Mouse (Mus musculus) limb, embryonic 14.5 days (tissue): ENCODE results near the gene Irf2. TPM values are rescaled to one million over a fixed set of nuclear protein-coding genes. Genes with fewer than 3 reads are reported as not detected.

Experiments
- ATAC-seq: fragments of 200-750 bp; cut with Nextera tagmentation; 2 replicates; pipeline ENCODE4 v1.8.0; 2017; ENCODE audit warnings: low read depth, moderate number of reproducible peaks, moderate TSS enrichment; ENCODE audit not compliant: low FRiP score
- DNase-seq: peaks from one replicate; pipeline ENCODE4 v3.0.0-alpha.2; 2015; ENCODE audit warnings: low spot score
- H3K27ac ChIP-seq: fragments of 300-500 bp; sonication (generic); replicated peaks from 2 replicates; pipeline ENCODE4 v1.5.1; 2014; ENCODE audit warnings: low read depth, mild to moderate bottlenecking, low read length, moderate library complexity, mixed read lengths
- H3K27me3 ChIP-seq: fragments of 300-500 bp; sonication (generic); 2 replicates; pipeline ENCODE4 v1.6.1; 2014; ENCODE audit warnings: low read length, mixed read lengths; ENCODE audit not compliant: control insufficient read depth, insufficient read depth
- H3K36me3 ChIP-seq: fragments of 300-500 bp; sonication (generic); 2 replicates; pipeline ENCODE4 v1.6.1; 2014; ENCODE audit warnings: mild to moderate bottlenecking, low read length, moderate library complexity, mixed read lengths; ENCODE audit not compliant: control insufficient read depth, insufficient read depth
- H3K4me1 ChIP-seq: fragments of 300-500 bp; sonication (generic); 2 replicates; pipeline ENCODE4 v1.6.1; 2014; ENCODE audit warnings: antibody characterized with exemption, low read length, mixed read lengths; ENCODE audit not compliant: control insufficient read depth, insufficient read depth
- H3K4me2 ChIP-seq: fragments of 300-500 bp; sonication (generic); replicated peaks from 2 replicates; pipeline ENCODE4 v1.6.1; 2014; ENCODE audit warnings: low read depth, mild to moderate bottlenecking, low read length, moderate library complexity; ENCODE audit not compliant: severe bottlenecking
- H3K4me3 ChIP-seq: fragments of 300-500 bp; sonication (generic); replicated peaks from 2 replicates; pipeline ENCODE4 v1.5.1; 2014; ENCODE audit warnings: low read length
- H3K9ac ChIP-seq: fragments of 300-500 bp; sonication (generic); 2 replicates; pipeline ENCODE4 v1.6.1; 2014; ENCODE audit warnings: mild to moderate bottlenecking, low read depth, low read length, moderate library complexity; ENCODE audit not compliant: severe bottlenecking
- H3K9me3 ChIP-seq: fragments of 300-500 bp; sonication (generic); 2 replicates; pipeline ENCODE4 v1.6.1; 2016; ENCODE audit warnings: low read length; ENCODE audit not compliant: control insufficient read depth
- POLR2A ChIP-seq: fragments of 200-500 bp; IDR thresholded peaks from 2 replicates; pipeline ENCODE4 v1.8.0; 2012; ENCODE audit warnings: inconsistent platforms, mild to moderate bottlenecking, moderate library complexity, borderline replicate concordance; ENCODE audit not compliant: insufficient read depth, insufficient read length; ENCODE audit errors: extremely low read depth
- WGBS: fragments of 180-500 bp; shearing (Covaris S2); extraction: QIAGEN DNeasy Blood & Tissue Kit; methylation state at CpG from one replicate; pipeline ENCODE4 v1.1.7; 2014; 5-methylcytosine and 5-hydroxymethylcytosine counted together
- polyA plus RNA-seq, 2 experiments: library from polyadenylated mRNA; depleted of rRNA in 1 of 2; stranded (reverse) in 1 of 2; unstranded in 1 of 2; fragments of >200 nt; fragmentation: Nextera tagmentation in 1 of 2; extraction: Ambion mirVana in 1 of 2; gene quantifications; 2 replicates each; pipeline versions ENCODE4 v1.2.1 to v1.2.3; 2012 to 2014

Irf2 gene
- polyA plus RNA-seq, 2 experiments = 15.1 to 16.8 TPM

DNA sequence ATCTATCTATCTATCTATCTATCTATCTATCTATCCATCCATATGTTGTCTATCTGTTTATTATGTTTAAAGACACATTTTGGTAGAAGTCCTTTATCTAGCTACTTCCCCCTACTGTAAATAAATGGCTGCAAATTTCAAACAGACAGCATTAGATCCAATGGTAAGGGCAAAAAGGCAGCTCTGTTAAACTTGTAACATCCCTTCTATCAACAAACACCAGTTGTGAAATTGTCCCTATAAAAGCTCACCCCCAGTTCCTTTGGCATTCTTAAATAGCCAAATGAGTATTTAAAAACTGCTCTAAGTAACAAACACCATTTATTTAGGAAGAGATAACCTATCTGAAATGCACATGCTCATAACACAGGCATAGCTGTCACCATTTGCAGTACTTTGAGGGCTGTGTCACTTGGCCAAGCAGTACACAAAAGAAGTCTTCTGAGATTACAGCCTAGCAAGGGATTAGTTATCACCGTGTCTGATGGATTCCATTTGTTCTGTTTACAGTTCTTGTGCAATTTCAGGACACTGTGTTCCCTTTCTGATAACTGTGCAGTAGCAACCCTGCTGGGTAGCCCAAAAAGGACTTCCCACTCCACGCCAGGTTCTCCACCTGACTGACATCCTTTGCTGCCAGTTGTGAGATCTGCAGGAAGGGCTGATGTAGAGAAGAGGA is 136.2 kb downstream of the Irf2 start:
- DNase-seq (no peak), ATAC-seq (no peak)
- no peak overlapping the region for H3K9ac ChIP-seq
- H3K4me1 ChIP-seq = no peaks in the 10 kb centered on the region
- TF ChIP-seq POLR2A = no peak
- H3K9me3 ChIP-seq = no peaks in the 10 kb centered on the region
- H3K27me3 ChIP-seq = no peaks in the 10 kb centered on the region
- 51% methylated on average over 2 of the region's 2 CpGs for WGBS
- no peak overlapping the region for H3K27ac ChIP-seq
- no peak overlapping the region for H3K4me2 ChIP-seq
- H3K36me3 ChIP-seq = no peaks in the 10 kb centered on the region
- no peak overlapping the region for H3K4me3 ChIP-seq

DNA sequence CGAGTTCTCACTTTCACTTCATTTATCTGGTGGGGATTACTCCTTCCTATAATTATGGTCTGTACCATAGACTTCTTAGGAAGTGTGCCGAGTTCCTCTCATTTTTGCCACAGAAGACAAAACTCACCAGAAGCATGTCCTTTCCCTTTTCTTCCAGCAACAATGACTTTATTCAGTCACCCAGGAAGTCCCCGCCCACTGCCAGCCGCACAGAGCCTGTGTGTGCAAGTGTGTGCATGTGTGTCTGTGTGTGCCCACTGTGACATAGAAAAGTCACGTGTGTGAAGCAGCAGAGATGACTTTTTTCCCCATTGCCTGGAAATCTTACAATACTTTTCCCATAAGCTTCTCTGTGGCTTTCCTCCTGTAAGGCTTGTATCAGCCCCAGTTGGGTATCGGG is 141.8 kb downstream of the Irf2 start:
- DNase-seq = no peak
- Histone ChIP-seq H3K27ac (no peak overlapping the region), H3K27me3 (no peaks in the 10 kb centered on the region), H3K4me2 (no peak overlapping the region), H3K9ac (no peak overlapping the region), H3K4me3 (no peak overlapping the region), H3K4me1 (no peaks in the 10 kb centered on the region), H3K9me3 (no peaks in the 10 kb centered on the region), H3K36me3 (no peaks in the 10 kb centered on the region)
- TF ChIP-seq POLR2A = no peak
- WGBS = 77% methylated on average over 6 of the region's 6 CpGs
- ATAC-seq = no peak

DNA sequence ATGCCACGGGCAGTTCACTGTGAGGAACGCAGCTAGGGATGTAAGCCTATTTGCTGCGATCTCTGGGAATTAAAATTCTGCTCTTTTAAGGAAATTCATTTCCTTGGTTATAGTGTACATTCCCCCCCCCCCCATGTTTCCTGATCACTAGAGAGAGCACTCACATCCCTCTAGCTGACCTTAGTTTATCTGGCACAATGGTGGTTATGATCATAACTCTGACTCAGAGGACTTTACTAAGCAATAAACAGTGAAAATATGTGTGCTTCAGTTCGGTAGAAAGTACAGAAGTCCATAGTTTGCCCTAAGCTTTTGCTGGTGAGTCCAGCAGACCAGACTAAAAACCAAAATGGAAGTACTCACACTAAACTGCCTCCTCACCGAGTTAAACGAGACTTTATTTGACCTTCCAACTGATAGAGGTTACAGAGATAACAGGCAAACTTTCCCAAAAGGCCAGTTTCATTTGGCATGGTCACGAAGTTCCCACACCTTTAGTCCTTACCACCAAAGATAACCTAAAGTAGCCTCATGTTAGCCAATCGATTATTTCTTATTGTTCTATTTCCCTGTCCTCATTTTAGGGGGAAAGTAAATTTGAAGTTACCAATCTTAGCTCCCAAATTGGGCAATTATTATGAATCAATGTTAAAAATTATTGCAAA is 142.4 kb downstream of the Irf2 start:
- Histone ChIP-seq H3K9me3 (no peaks in the 10 kb centered on the region), H3K9ac (no peak overlapping the region), H3K36me3 (no peaks in the 10 kb centered on the region), H3K4me3 (no peak overlapping the region), H3K4me1 (no peaks in the 10 kb centered on the region), H3K27me3 (no peaks in the 10 kb centered on the region), H3K27ac (no peak overlapping the region), H3K4me2 (no peak overlapping the region)
- WGBS = 82% methylated on average over 8 of the region's 8 CpGs
- no peak for ATAC-seq
- DNase-seq = no peak
- TF ChIP-seq POLR2A = no peak

DNA sequence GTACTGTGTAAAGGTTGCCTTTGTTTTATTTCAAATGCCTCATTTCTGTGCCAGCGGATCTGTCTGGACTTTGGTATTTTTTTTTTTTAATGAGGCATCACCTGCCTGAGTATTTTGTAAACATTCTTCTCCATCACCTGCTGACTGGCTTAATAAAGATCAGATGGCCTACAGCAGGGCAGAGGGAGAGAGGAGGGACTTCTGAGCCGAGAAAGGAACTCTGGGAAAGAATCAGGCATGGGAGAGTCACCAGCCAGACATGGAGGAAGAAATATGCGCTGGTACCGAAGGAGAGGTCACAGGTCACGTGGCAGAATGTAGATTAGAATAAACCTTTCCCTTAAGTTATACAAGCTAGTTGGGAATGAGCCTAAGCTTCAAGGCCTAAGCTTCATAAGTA is 143.2 kb downstream of the Irf2 start:
- no peak for TF ChIP-seq POLR2A
- DNase-seq (no peak), ATAC-seq (no peak)
- Histone ChIP-seq H3K27ac (no peak overlapping the region), H3K4me3 (no peak overlapping the region), H3K4me1 (no peaks in the 10 kb centered on the region), H3K4me2 (no peak overlapping the region), H3K36me3 (no peaks in the 10 kb centered on the region), H3K9me3 (no peaks in the 10 kb centered on the region), H3K9ac (no peak overlapping the region), H3K27me3 (no peaks in the 10 kb centered on the region)
- 38% methylated on average over 5 of the region's 5 CpGs for WGBS

DNA sequence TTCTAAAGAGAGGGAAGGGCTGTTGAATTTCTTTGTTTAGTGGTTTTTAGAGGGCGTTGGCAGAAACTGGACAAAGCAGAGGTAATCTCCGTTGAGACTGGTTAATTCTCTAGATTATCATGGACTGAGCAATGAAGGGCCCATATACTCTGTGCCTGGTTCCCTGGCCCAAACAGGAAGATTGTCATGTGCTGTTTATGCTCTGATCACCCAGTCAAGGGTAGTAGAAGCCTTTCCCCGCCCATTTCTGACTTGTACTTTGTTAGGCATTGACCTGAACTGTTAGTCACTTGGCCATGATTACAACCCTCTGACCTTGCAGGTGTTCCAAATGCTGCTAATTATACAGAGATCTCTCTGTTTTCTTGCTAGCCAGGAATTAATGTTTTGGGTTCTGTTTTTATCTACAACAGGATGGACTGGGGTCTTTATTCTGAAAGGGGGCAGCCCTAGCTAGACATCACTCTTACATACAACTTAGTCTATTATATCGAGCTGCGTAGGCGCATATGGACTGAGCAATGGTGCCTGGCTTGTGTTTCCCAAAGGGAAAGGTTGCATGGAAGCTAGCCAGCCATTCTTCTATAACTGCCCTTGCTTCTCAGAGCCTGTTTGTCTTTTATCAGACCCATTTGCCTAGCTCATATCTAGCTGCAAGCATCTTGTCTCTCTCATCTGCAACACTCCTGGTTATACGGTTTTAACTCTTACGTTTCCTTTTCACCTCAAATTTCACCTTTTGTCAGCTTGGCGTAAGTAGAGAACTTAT is 143.9 kb downstream of the Irf2 start:
- Histone ChIP-seq H3K9me3 (no peaks in the 10 kb centered on the region), H3K27ac (no peak overlapping the region), H3K27me3 (no peaks in the 10 kb centered on the region), H3K4me3 (no peak overlapping the region), H3K4me1 (no peaks in the 10 kb centered on the region), H3K36me3 (no peaks in the 10 kb centered on the region), H3K9ac (no peak overlapping the region), H3K4me2 (no peak overlapping the region)
- ATAC-seq = no peak
- TF ChIP-seq POLR2A = no peak
- no peak for DNase-seq
- 84% methylated on average over 9 of the region's 9 CpGs for WGBS
